Mouse (Mus musculus) heart, adult 2 months (tissue): ENCODE results near the gene Myom1. TPM values are rescaled to one million over a fixed set of nuclear protein-coding genes. Genes with fewer than 3 reads are reported as not detected.

Source experiments
- DNase-seq, 2 experiments: peaks; one replicate each; pipeline ENCODE4 v3.0.0; 2021
- H3K27ac ChIP-seq: fragments of 200-600 bp; 2 replicates; pipeline ENCODE4 v1.8.1; 2022
- H3K27me3 ChIP-seq: fragments of 200-500 bp; 2 replicates; pipeline ENCODE4 v1.6.1; 2012; ENCODE audit warnings: mild to moderate bottlenecking, low read length, inconsistent platforms, mixed read lengths; ENCODE audit not compliant: control insufficient read depth, insufficient read depth
- H3K36me3 ChIP-seq: fragments of 200-500 bp; 2 replicates; pipeline ENCODE4 v1.6.1; 2012; ENCODE audit warnings: low read length, inconsistent platforms; ENCODE audit not compliant: control insufficient read depth, insufficient read depth
- H3K4me1 ChIP-seq: fragments of 200-500 bp; 2 replicates; pipeline ENCODE4 v1.6.1; 2011; ENCODE audit warnings: low read length; ENCODE audit not compliant: control insufficient read depth, insufficient read depth
- H3K4me3 ChIP-seq: fragments of 200-600 bp; 2 replicates; pipeline ENCODE4 v1.8.1; 2022
- H3K79me2 ChIP-seq: fragments of 200-500 bp; replicated peaks from 2 replicates; pipeline ENCODE4 v1.6.1; 2012; ENCODE audit warnings: mild to moderate bottlenecking, inconsistent platforms, low read length, moderate library complexity, mixed read lengths; ENCODE audit not compliant: control insufficient read depth, insufficient read depth
- H3K9ac ChIP-seq: fragments of 200-500 bp; 2 replicates; pipeline ENCODE4 v1.6.1; 2012; ENCODE audit warnings: low read depth, mild to moderate bottlenecking, control low read depth, inconsistent platforms, low read length, mixed read lengths
- CTCF ChIP-seq: fragments of 200-600 bp; IDR thresholded peaks from 2 replicates; pipeline ENCODE4 v1.8.1; 2022; ENCODE audit warnings: antibody characterized with exemption, mild to moderate bottlenecking, moderate library complexity
- EP300 ChIP-seq: fragments of 200-500 bp; IDR thresholded peaks from 2 replicates; pipeline ENCODE4 v1.6.1; 2011; ENCODE audit warnings: low read depth, low read length, control low read depth; ENCODE audit not compliant: insufficient read depth
- POLR2A ChIP-seq: fragments of 200-500 bp; IDR thresholded peaks from 2 replicates; pipeline ENCODE4 v1.6.1; 2011; ENCODE audit warnings: mild to moderate bottlenecking, low read depth, low read length, control low read depth; ENCODE audit not compliant: insufficient read depth
- WGBS: fragments of 180-500 bp; shearing (Covaris S2); methylation state at CpG from one replicate; pipeline ENCODE4 v1.1.7; 2018; 5-methylcytosine and 5-hydroxymethylcytosine counted together
- intact Hi-C: fragments of 180-260 bp; cut with DNase I; formaldehyde crosslinking; loops from one replicate; pipeline ENCODE4 v1.15.1; 2025
- polyA plus RNA-seq: library from polyadenylated mRNA; depleted of rRNA; stranded (reverse); fragments of >200 nt; gene quantifications from 2 replicates; pipeline ENCODE4 v1.2.3, GENCODE M21; 2012
- total RNA-seq, 2 experiments: library from RNA; stranded (reverse); gene quantifications; 2 replicates each; pipeline ENCODE4 v1.2.3; 2021

Gene Myom1
- total and polyA plus RNA-seq, 3 experiments, result 222 to 1,030 (median 865) TPM

DNA sequence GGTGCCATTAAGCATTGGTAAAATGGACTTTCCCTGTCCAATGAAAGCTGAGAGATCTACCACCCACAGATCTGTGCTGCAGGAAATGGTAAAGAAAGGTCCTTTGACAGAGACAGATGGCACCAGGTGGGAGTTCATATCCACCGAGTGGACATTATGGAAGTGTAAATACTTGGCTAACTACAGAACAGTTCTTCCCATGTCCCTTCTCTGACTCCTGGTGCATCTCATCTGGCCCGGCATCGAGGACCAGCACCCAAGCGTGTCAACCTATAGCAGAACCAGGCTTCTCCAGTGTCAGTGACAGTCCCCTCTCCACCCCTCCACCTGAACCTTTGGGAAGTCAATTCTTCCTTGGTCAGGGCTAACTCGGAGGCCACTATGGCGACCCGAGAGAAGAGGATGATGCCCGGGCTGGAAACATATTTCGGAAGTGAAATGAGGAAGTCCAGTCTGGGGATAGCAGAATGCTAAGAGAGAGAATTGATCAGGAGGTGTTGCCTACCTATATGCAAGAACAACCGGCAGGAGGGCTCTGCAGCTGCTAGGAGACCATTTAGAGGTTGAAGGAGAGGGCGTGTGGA lies 130.5 kb downstream of the Myom1 start:
- H3K4me1 ChIP-seq, result peaks cover 2% of the 10 kb centered on the region
- TF ChIP-seq CTCF, result no peak
- no peak for TF ChIP-seq EP300
- TF ChIP-seq POLR2A, result no peak
- WGBS, result 83% methylated on average over 11 of the region's 11 CpGs
- H3K9ac ChIP-seq, result no peak overlapping the region
- H3K27me3 ChIP-seq, result no peaks in the 10 kb centered on the region
- peak overlapping the region; percentile 68; the same call in 1 of the 2 replicates for H3K27ac ChIP-seq
- no peaks in the 10 kb centered on the region for H3K79me2 ChIP-seq
- no peak overlapping the region for H3K4me3 ChIP-seq
- intact Hi-C loops, result no loop called here
- H3K36me3 ChIP-seq, result no peaks in the 10 kb centered on the region
- DNase-seq, result no peak

DNA sequence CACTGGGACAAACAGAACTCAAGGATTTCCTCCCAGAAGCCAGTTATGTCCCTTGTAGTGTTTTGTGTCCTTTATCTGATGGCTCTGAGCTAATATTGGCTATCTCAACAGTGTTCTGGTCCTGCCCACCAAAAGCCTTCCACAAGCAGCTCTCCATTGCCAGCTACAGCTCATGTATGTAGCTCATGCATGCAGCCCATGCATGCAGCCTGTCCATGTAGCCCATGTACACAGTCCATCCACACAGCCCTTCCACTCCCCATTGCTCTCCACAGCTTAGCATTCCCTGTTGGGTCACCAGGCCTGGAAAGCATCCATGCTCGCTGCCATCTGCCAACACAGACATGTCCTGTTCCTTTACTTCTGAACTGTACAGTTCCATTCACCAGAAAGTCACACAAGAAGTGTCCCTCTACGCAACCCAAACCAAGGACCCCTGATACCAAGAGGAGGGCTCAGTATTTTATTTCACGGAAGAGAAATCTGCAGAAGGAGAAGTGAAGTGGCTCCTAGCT lies 132.1 kb downstream of the Myom1 start:
- no peak overlapping the region for H3K9ac ChIP-seq
- intact Hi-C loops, result loop anchor here (2.0 kb wide), 1 partner anchor 48 kb away; the partner anchor contains the start of gene Lpin2

DNA sequence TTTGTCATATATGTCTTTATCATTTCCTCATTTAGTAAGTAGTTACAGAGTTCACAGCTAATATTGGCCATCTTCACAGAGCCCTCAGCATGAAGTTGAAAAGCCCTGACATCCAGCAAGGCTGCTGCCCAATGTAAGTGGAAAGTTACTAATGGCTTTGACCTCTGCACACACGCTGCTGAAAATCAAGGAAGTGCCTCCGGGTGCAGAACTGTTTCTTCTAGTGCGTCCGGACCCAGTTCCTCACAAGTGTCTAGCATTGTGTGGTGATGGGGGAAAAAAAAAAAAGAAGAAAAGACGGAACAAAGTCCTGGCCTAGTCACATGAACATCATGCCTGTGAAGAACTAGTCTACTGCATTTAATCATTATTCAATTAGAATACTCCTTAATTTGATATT lies 132.7 kb downstream of the Myom1 start:
- Histone ChIP-seq H3K4me3 (no peak overlapping the region), H3K36me3 (no peaks in the 10 kb centered on the region), H3K27ac (peak overlapping the region; percentile 68), H3K27me3 (no peaks in the 10 kb centered on the region), H3K79me2 (no peaks in the 10 kb centered on the region), H3K4me1 (peaks cover 2% of the 10 kb centered on the region), H3K9ac (no peak overlapping the region)
- TF ChIP-seq EP300 (no peak), CTCF (no peak), POLR2A (no peak)
- intact Hi-C loops, result loop anchor here (2.0 kb wide), 1 partner anchor 48 kb away; the partner anchor contains the start of gene Lpin2
- peak in 1 of 2 experiments; percentile 51 for DNase-seq
- 45% methylated on average over 5 of the region's 5 CpGs for WGBS

More for the DNA sequence above, 132.1 kb downstream of the Myom1 start:
- WGBS, result 90% methylated on average over 3 of the region's 3 CpGs
- Histone ChIP-seq H3K36me3 (no peaks in the 10 kb centered on the region), H3K27ac (peak overlapping the region; percentile 68), H3K4me1 (peaks cover 2% of the 10 kb centered on the region), H3K79me2 (no peaks in the 10 kb centered on the region), H3K27me3 (no peaks in the 10 kb centered on the region), H3K4me3 (no peak overlapping the region)
- TF ChIP-seq CTCF (no peak), EP300 (no peak), POLR2A (no peak)
- peak; percentile 34 to 48 for DNase-seq

DNA sequence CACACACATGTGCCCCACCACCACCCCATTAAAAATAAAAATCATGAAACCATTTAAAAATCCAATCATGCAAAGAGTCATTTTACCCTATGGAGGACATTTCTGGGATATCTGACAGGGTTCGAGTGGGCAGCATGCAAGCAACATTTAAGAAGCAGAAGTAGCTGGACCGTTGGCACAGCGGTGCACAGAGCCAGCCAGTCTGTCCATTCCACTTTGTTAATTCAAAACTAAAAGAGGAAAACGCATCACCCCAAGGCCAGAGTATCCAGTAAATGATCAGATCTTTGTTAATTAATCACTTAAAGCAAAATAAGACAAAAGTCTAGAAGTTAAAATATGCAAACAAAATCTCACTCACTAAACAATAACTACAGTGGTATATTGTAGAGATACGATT lies 133.4 kb downstream of the Myom1 start:
- TF ChIP-seq CTCF, result no peak
- Histone ChIP-seq H3K4me3 (no peak overlapping the region), H3K79me2 (no peaks in the 10 kb centered on the region), H3K9ac (no peak overlapping the region), H3K27me3 (no peaks in the 10 kb centered on the region), H3K4me1 (peaks cover 2% of the 10 kb centered on the region), H3K27ac (peak overlapping the region; percentile 44), H3K36me3 (no peaks in the 10 kb centered on the region)
- DNase-seq, result peak in 1 of 2 experiments; percentile 1
- intact Hi-C loops, result loop anchor here (2.0 kb wide), 1 partner anchor 47 kb away; the partner anchor contains the start of gene Lpin2
- WGBS, result 85% methylated on average over 5 of the region's 5 CpGs

DNA sequence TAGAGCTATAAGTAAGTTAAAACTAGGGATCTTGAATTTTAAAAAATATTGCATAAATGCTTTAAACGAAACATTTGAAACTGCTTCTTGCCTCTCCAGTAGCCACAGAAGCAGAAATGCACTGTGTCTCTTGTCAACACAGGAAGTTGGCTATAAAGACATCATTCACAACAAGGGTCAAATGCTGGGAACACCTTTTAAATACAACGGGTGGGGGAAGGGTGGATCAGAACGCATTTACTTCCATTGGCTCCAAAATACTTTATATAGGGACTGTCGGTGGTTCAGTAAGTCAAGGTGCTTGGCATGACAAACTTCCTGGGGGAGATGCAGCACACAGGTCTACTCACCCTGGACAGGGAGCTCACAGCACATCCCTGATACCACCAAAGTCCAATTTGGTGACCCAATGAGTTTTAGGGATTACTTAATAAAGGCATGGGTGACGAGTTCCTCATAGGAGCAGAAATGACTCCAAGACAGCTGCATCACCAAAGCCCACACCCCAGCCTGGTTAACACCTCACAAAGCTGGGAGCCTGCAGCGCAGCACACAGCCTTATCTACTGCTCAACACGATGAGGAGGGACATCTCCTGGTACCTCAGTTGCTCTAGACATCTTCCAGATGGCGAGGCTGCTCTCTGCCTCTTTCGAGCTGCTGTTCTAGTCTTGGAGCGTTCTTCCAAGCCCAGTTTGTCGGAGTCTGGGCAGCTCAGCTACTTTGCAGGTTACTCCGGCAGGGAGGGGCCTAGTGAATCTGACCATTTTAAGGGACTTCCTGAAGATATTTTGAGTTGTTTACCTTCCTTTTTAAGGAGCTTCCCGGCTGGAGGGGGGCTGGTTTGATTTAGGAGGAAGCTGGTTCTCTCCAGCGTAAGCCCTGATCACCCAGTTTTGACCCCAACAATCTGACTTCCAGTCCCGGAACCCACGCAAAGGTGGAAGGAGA lies 134.2 kb downstream of the Myom1 start:
- intact Hi-C loops, result no loop called here
- TF ChIP-seq EP300 (no peak), POLR2A (no peak), CTCF (no peak)
- peak in 1 of 2 experiments; percentile 9 for DNase-seq
- H3K4me1 ChIP-seq, result peaks cover 2% of the 10 kb centered on the region
- no peaks in the 10 kb centered on the region for H3K79me2 ChIP-seq
- H3K9ac ChIP-seq, result no peak overlapping the region
- H3K36me3 ChIP-seq, result no peaks in the 10 kb centered on the region
- WGBS, result 56% methylated on average over 16 of the region's 16 CpGs
- H3K4me3 ChIP-seq, result peak overlapping the region; percentile 16; the same call in 1 of the 2 replicates
- H3K27me3 ChIP-seq, result no peaks in the 10 kb centered on the region
- H3K27ac ChIP-seq, result peak overlapping the region; percentile 44
